Mouse (Mus musculus) myocyte (in vitro differentiated cells): ENCODE data around the gene Anp32b. TPM values are rescaled to one million over a fixed set of nuclear protein-coding genes. Genes with fewer than 3 reads are reported as not detected.

Source experiments
- H3K27me3 ChIP-seq: one replicate; pipeline ENCODE4 v1.6.1; 2011; ENCODE audit not compliant: control insufficient read depth, insufficient read depth, insufficient read length
- H3K36me3 ChIP-seq: one replicate; pipeline ENCODE4 v1.6.1; 2011; ENCODE audit not compliant: control insufficient read depth, insufficient read depth
- H3K4me2 ChIP-seq: one replicate; pipeline ENCODE4 v1.6.1; 2011; ENCODE audit warnings: low read depth, control low read depth
- H3K4me3 ChIP-seq: one replicate; pipeline ENCODE4 v1.5.1; 2011; ENCODE audit warnings: mild to moderate bottlenecking, control low read depth, moderate library complexity
- H3K79me2 ChIP-seq: one replicate; pipeline ENCODE4 v1.6.1; 2011; ENCODE audit not compliant: control insufficient read depth, insufficient read depth
- H3ac ChIP-seq: one replicate; pipeline ENCODE4 v1.6.1; 2011; ENCODE audit not compliant: control insufficient read depth, insufficient read length
- CEBPB ChIP-seq: IDR thresholded peaks from 2 replicates; pipeline ENCODE4 v1.6.1; 2011; ENCODE audit warnings: mild to moderate bottlenecking, moderate library complexity; ENCODE audit not compliant: poor library complexity, insufficient read depth, severe bottlenecking
- E2F4 ChIP-seq: IDR thresholded peaks from one replicate; pipeline ENCODE4 v1.6.1; 2011; ENCODE audit warnings: mild to moderate bottlenecking, control low read depth, moderate library complexity; ENCODE audit not compliant: insufficient read depth
- MAX ChIP-seq: IDR thresholded peaks from one replicate; pipeline ENCODE4 v1.6.1; 2011; ENCODE audit warnings: low read depth, mild to moderate bottlenecking, control low read depth
- MYOD1 ChIP-seq, 3 experiments: IDR thresholded peaks; one replicate each; pipeline ENCODE4 v1.6.1; 2011; ENCODE audit warnings: control low read depth in 2 of 3, low read depth in 2 of 3, mild to moderate bottlenecking in 2 of 3, moderate library complexity in 1 of 3; ENCODE audit not compliant: insufficient read length in 2 of 3, control insufficient read depth in 1 of 3
- MYOG ChIP-seq, 3 experiments: IDR thresholded peaks; one replicate each; pipeline ENCODE4 v1.6.1; 2011; ENCODE audit warnings: control low read depth in 2 of 3, low read depth in 2 of 3, mild to moderate bottlenecking in 2 of 3; ENCODE audit not compliant: insufficient read length in 2 of 3, control insufficient read depth in 1 of 3, insufficient read depth in 1 of 3
- POLR2A ChIP-seq: IDR thresholded peaks from one replicate; pipeline ENCODE4 v1.6.1; 2011; ENCODE audit warnings: low read depth, mild to moderate bottlenecking, control low read depth, moderate library complexity; ENCODE audit not compliant: insufficient read length
- POLR2AphosphoS2 ChIP-seq: IDR thresholded peaks from one replicate; pipeline ENCODE4 v1.6.1; 2011; ENCODE audit warnings: low read depth, control low read depth; ENCODE audit not compliant: insufficient read length
- REST ChIP-seq: IDR thresholded peaks from one replicate; pipeline ENCODE4 v1.6.1; 2011; ENCODE audit warnings: mild to moderate bottlenecking, control low read depth, moderate library complexity; ENCODE audit not compliant: insufficient read depth, insufficient read length
- SRF ChIP-seq: IDR thresholded peaks from one replicate; pipeline ENCODE4 v1.6.1; 2011; ENCODE audit warnings: low read depth; ENCODE audit not compliant: control insufficient read depth, insufficient read length
- TCF12 ChIP-seq: IDR thresholded peaks from one replicate; pipeline ENCODE4 v1.6.1; 2011; ENCODE audit warnings: mild to moderate bottlenecking, control low read depth; ENCODE audit not compliant: poor library complexity, insufficient read depth, severe bottlenecking
- TCF3 ChIP-seq: IDR thresholded peaks from one replicate; pipeline ENCODE4 v1.6.1; 2011; ENCODE audit warnings: low read depth, control low read depth; ENCODE audit not compliant: insufficient read length
- USF1 ChIP-seq: IDR thresholded peaks from one replicate; pipeline ENCODE4 v1.6.1; 2011; ENCODE audit warnings: low read depth, mild to moderate bottlenecking, control low read depth, moderate library complexity
- polyA plus RNA-seq: library from polyadenylated mRNA; unstranded; fragments of >200 nt; fragmentation: generic; extraction: Trizol; gene quantifications from one replicate; pipeline ENCODE4 v1.2.1, GENCODE M21; 2012; ENCODE audit warnings: missing spikeins

Gene Anp32b
- 228 TPM for polyA plus RNA-seq

GRCm38 (mm10) chr4:46450519-46451131 lies at the start of gene Anp32b:
Anp32b (plus strand) TSS chr4:46450902.
- TF ChIP-seq MYOG (IDR thresholded peaks at IDR 0.05; ENCODE audit: control insufficient read depth in 1 of 3, insufficient read depth in 1 of 3, insufficient read length in 2 of 3, low read depth in 2 of 3) (peak in 1 of 3 experiments; percentile 5), MYOD1 (IDR thresholded peaks at IDR 0.05; ENCODE audit: control insufficient read depth in 1 of 3, insufficient read length in 2 of 3, low read depth in 2 of 3) (peak in 1 of 3 experiments; percentile 30), TCF3 (no peak), POLR2A (peak; percentile 77), REST (no peak), MAX (no peak), POLR2AphosphoS2 (peak; percentile 69), E2F4 (no peak), TCF12 (no peak), SRF (no peak), USF1 (no peak), CEBPB (no peak)
- H3K4me2 ChIP-seq, result peak within 1 kb of the TSS; percentile 75
- no peaks in the 10 kb centered on the region for H3K27me3 ChIP-seq
- H3K79me2 ChIP-seq, result peaks cover 34% of the 10 kb centered on the region
- H3K4me3 ChIP-seq, result peak within 1 kb of the TSS; percentile 46
- H3ac ChIP-seq, result peak within 1 kb of the TSS; percentile 97
- no peaks in the 10 kb centered on the region for H3K36me3 ChIP-seq

GRCm38 (mm10) chr4:46404042-46404795 lies 46.5 kb upstream of the Anp32b start:
- Histone ChIP-seq H3K27me3 (peaks cover 36% of the 10 kb centered on the region), H3ac (no peak overlapping the region), H3K79me2 (no peaks in the 10 kb centered on the region), H3K36me3 (no peaks in the 10 kb centered on the region), H3K4me2 (no peak overlapping the region), H3K4me3 (no peak overlapping the region)
- TF ChIP-seq MYOG (IDR thresholded peaks at IDR 0.05; ENCODE audit: control insufficient read depth in 1 of 3, insufficient read depth in 1 of 3, insufficient read length in 2 of 3, low read depth in 2 of 3) (no peak), MAX (no peak), TCF12 (no peak), POLR2AphosphoS2 (no peak), CEBPB (no peak), TCF3 (no peak), USF1 (no peak), POLR2A (no peak), E2F4 (no peak), REST (no peak), MYOD1 (IDR thresholded peaks at IDR 0.05; ENCODE audit: control insufficient read depth in 1 of 3, insufficient read length in 2 of 3, low read depth in 2 of 3) (no peak), SRF (no peak)

- H3K4me3 ChIP-seq, result no peak overlapping the region
- no peak for TF ChIP-seq E2F4
- no peak for TF ChIP-seq REST
- TF ChIP-seq SRF, result no peak
- TF ChIP-seq MAX, result no peak
- TF ChIP-seq POLR2AphosphoS2, result no peak
- TF ChIP-seq TCF12, result no peak
- no peak for TF ChIP-seq POLR2A
- no peak for TF ChIP-seq MYOD1 (IDR thresholded peaks at IDR 0.05; ENCODE audit: control insufficient read depth in 1 of 3, insufficient read length in 2 of 3, low read depth in 2 of 3)
- no peak for TF ChIP-seq USF1
- TF ChIP-seq MYOG (IDR thresholded peaks at IDR 0.05; ENCODE audit: control insufficient read depth in 1 of 3, insufficient read depth in 1 of 3, insufficient read length in 2 of 3, low read depth in 2 of 3), result no peak
- H3K36me3 ChIP-seq, result no peaks in the 10 kb centered on the region
- H3ac ChIP-seq, result no peak overlapping the region
- H3K27me3 ChIP-seq, result peaks cover 61% of the 10 kb centered on the region
- H3K4me2 ChIP-seq, result no peak overlapping the region
- no peaks in the 10 kb centered on the region for H3K79me2 ChIP-seq
Measured at GRCm38 (mm10) chr4:46406966-46407703, 43.6 kb upstream of the Anp32b start.

DNA sequence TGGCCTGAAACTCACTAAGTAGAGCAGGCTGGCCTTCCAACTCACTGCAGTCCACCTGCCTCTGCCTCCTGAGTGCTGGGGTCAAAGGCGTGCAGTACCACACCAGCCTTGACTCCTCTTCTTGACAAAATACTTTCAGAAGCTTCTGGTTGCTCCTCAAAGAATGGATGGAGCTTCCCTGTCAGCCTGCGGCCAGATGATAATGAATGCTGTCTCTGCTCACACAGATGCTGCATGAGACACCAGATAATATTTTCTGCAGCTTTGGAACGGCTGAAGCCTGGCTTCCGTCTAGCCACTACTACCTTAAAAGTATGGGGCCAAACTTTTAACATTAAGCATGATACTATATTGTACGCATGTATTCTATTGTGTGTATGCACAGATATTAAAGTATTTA lies 40.0 kb upstream of the Anp32b start:
- Histone ChIP-seq H3K4me2 (no peak overlapping the region), H3K36me3 (no peaks in the 10 kb centered on the region), H3K4me3 (no peak overlapping the region), H3ac (no peak overlapping the region), H3K79me2 (no peaks in the 10 kb centered on the region), H3K27me3 (peaks cover 66% of the 10 kb centered on the region)
- TF ChIP-seq MAX (no peak), POLR2AphosphoS2 (no peak), USF1 (no peak), TCF12 (no peak), CEBPB (no peak), MYOD1 (IDR thresholded peaks at IDR 0.05; ENCODE audit: control insufficient read depth in 1 of 3, insufficient read length in 2 of 3, low read depth in 2 of 3) (no peak), MYOG (IDR thresholded peaks at IDR 0.05; ENCODE audit: control insufficient read depth in 1 of 3, insufficient read depth in 1 of 3, insufficient read length in 2 of 3, low read depth in 2 of 3) (no peak), REST (no peak), E2F4 (no peak), SRF (no peak)
